ENCODE assay signal across 22 mouse cellular contexts in genomic region chr1:130940065-130940687, GRCm38 (mm10). TPM values are rescaled to one million over a fixed set of nuclear protein-coding genes. Genes with fewer than 3 reads are reported as not detected.
"Had no signal": no experiment of that assay in that cellular context is flagged by ENCODE, and none has a peak within 500 bp of the region (broad histone marks: within the 10 kb centered on the region; RNA-seq: fewer than 3 reads in every experiment).

TSS of gene Il19 (minus strand) at chr1:130940115.

- H3K27me3 ChIP-seq: limb, embryonic 15.5 days; liver, embryonic 12.5 days had no signal

- DNase-seq: kidney, postnatal 10 days; kidney, postnatal 4 days; lung, embryonic 14.5 days; lung, postnatal 10 days; right cerebral cortex, postnatal 14 days; thymus, postnatal 14 days had no signal

- H3K9me3 ChIP-seq: limb, embryonic 15.5 days; liver, embryonic 12.5 days; megakaryocyte, embryonic 14.5 days had no signal

- H3K9ac ChIP-seq: limb, embryonic 15.5 days; liver, embryonic 12.5 days; lung, embryonic 14.5 days had no signal

- H3K4me3 ChIP-seq: layer of hippocampus, adult 2 months; left cerebral cortex, adult 2 months; limb, embryonic 15.5 days; liver, embryonic 12.5 days; megakaryocyte, embryonic 14.5 days had no signal

- H3K4me2 ChIP-seq: limb, embryonic 15.5 days; liver, embryonic 12.5 days; lung, embryonic 14.5 days; midbrain, embryonic 11.5 days had no signal

- H3K4me1 ChIP-seq: limb, embryonic 15.5 days; liver, embryonic 12.5 days had no signal

- H3K27ac ChIP-seq: layer of hippocampus, adult 2 months; left cerebral cortex, adult 2 months; limb, embryonic 15.5 days; liver, embryonic 12.5 days; macrophage had no signal

- H3K36me3 ChIP-seq: limb, embryonic 15.5 days; liver, embryonic 12.5 days had no signal

- ATAC-seq: liver, embryonic 12.5 days; midbrain, embryonic 16.5 days had no signal

RNA-seq across cellular contexts. Expression of gene Il19, which starts in this region (rescaled TPM):
- total RNA-seq: layer of hippocampus, adult 2 months; layer of hippocampus, postnatal 14 days; left cerebral cortex, adult 2 months; left cerebral cortex, postnatal 14 days had no signal
- polyA plus RNA-seq: limb, embryonic 11.5 days; limb, embryonic 15.5 days; liver, embryonic 12.5 days; liver, embryonic 16.5 days; lung, embryonic 14.5 days; macrophage; midbrain, embryonic 11.5 days; midbrain, embryonic 16.5 days; neural tube, embryonic 14.5 days; spleen, adult 2 months; stomach, embryonic 16.5 days; urinary bladder, adult 2 months had no signal
